Mouse (Mus musculus) cerebellum, adult 18-20 months (tissue): ENCODE measurements around the gene Cyb561d2.
"Not testable (repeated sequence)": the region's sequence is repeated elsewhere in the genome, so short reads cannot be mapped to it uniquely, and the experiment has no call there.

ENCODE experiments used
- DNase-seq, 2 experiments: peaks; one replicate each; pipeline ENCODE4 v3.0.0; 2021

Gene Cyb561d2

GRCm38 (mm10) chr9:107571534-107572326 lies 29.7 kb upstream of the Cyb561d2 start:
- no peak for DNase-seq

GRCm38 (mm10) chr9:107570845-107571244 lies 28.9 kb upstream of the Cyb561d2 start:
- peak in 1 of 2 experiments; percentile 25 for DNase-seq

GRCm38 (mm10) chr9:107570016-107570415 lies 28.0 kb upstream of the Cyb561d2 start:
- peak in 1 of 2 experiments; percentile 29 for DNase-seq

- peak in 1 of 2 experiments; percentile 30 for DNase-seq
Observed at GRCm38 (mm10) chr9:107569270-107569669, 27.3 kb upstream of the Cyb561d2 start.

GRCm38 (mm10) chr9:107568331-107569261 lies 26.6 kb upstream of the Cyb561d2 start:
- DNase-seq, result peak; percentile 80 to 82

GRCm38 (mm10) chr9:107567702-107568319 lies 25.8 kb upstream of the Cyb561d2 start, which contains the start of gene Hyal2:
Gene Hyal2 (plus strand): TSS chr9:107567945.
- peak; percentile 19 to 23 for DNase-seq

GRCm38 (mm10) chr9:107566855-107567254 lies 24.9 kb upstream of the Cyb561d2 start:
- no peak for DNase-seq

- DNase-seq, result peak; percentile 82 to 83
Observed at GRCm38 (mm10) chr9:107566041-107566709, 24.2 kb upstream of the Cyb561d2 start.

GRCm38 (mm10) chr9:107565556-107565955 lies 23.6 kb upstream of the Cyb561d2 start:
- not testable (repeated sequence) for DNase-seq

GRCm38 (mm10) chr9:107563029-107563581 lies 21.1 kb upstream of the Cyb561d2 start, which contains the start of gene Tusc2:
Gene Tusc2 (plus strand): TSS chr9:107563255.
- DNase-seq, result peak; percentile 92 to 99

GRCm38 (mm10) chr9:107556346-107556745 lies 14.4 kb upstream of the Cyb561d2 start:
- DNase-seq, result no peak

GRCm38 (mm10) chr9:107555701-107556100 lies 13.7 kb upstream of the Cyb561d2 start:
- no peak for DNase-seq

GRCm38 (mm10) chr9:107555031-107555457 lies 13.1 kb upstream of the Cyb561d2 start:
- DNase-seq, result no peak

GRCm38 (mm10) chr9:107554319-107554825 lies 12.4 kb upstream of the Cyb561d2 start:
- peak; percentile 94 for DNase-seq

- DNase-seq, result peak in 1 of 2 experiments; percentile 53
Observed at GRCm38 (mm10) chr9:107553541-107554318, 11.7 kb upstream of the Cyb561d2 start.

- DNase-seq, result no peak
Observed at GRCm38 (mm10) chr9:107552690-107553393, 10.8 kb upstream of the Cyb561d2 start.

- no peak for DNase-seq
Observed at GRCm38 (mm10) chr9:107551890-107552355, 9.9 kb upstream of the Cyb561d2 start.

GRCm38 (mm10) chr9:107551117-107551889 lies 9.3 kb upstream of the Cyb561d2 start, which contains the start of gene Rassf1:
Gene Rassf1 (plus strand): TSS chr9:107551555.
- DNase-seq, result peak; percentile 41 to 52
